In the genomic region with DNA sequence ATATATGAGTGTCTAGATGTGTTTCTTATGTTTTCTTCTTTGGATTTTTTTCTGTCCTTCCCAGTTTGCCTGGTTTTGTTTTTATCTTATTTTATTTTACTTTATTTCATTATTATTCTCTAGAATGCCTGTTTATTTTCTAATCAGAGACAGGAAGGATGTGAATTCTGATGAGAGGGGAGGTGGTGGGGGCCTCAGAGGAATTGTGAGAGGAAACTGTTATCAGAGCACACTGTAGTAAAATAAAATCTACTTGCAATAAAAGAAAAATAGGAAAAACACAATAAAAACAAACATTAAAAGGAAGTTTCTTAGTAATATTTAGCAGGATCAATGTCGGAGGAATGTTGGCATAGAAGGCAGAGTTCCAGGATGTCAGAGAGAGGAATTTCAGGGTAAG, we compare ENCODE assay signal across 9 mouse cellular contexts.
"Had no signal": no experiment of that assay in that cellular context is flagged by ENCODE, and none has a peak within 500 bp of the region (broad histone marks: within the 10 kb centered on the region; RNA-seq: fewer than 3 reads in every experiment).

No protein-coding gene starts in this region.

- H3K4me3 ChIP-seq: left cerebral cortex, adult 2 months; liver, embryonic 13.5 days had no signal

- DNase-seq: layer of hippocampus, postnatal 36 days; liver, embryonic 13.5 days; lung, adult 2 months; lung, postnatal 4 days; midbrain, embryonic 14.5 days; thymus, adult 18-20 months; thymus, postnatal 36 days had no signal

- H3K9ac ChIP-seq: liver, embryonic 13.5 days had no signal

- H3K27me3 ChIP-seq: liver, embryonic 13.5 days had no signal

- H3K27ac ChIP-seq: left cerebral cortex, adult 2 months; liver, embryonic 13.5 days had no signal

- H3K36me3 ChIP-seq: liver, embryonic 13.5 days had no signal

- H3K9me3 ChIP-seq: liver, embryonic 13.5 days had no signal

- H3K4me1 ChIP-seq: liver, embryonic 13.5 days had no signal

- H3K4me2 ChIP-seq: liver, embryonic 13.5 days; midbrain, embryonic 11.5 days had no signal
